Mouse (Mus musculus) stomach, postnatal 0 days (tissue): ENCODE measurements around the gene Ankmy2. TPM values are rescaled to one million over a fixed set of nuclear protein-coding genes. Genes with fewer than 3 reads are reported as not detected.

Source experiments
- ATAC-seq: fragments of 200-750 bp; cut with Nextera tagmentation; 2 replicates; pipeline ENCODE4 v1.8.0; 2017; ENCODE audit not compliant: low FRiP score, low TSS enrichment
- DNase-seq: peaks from one replicate; pipeline ENCODE4 v3.0.0-alpha.2; 2016; ENCODE audit warnings: low spot score
- H3K27ac ChIP-seq: fragments of 300-500 bp; sonication (generic); replicated peaks from 2 replicates; pipeline ENCODE4 v1.5.1; 2014; ENCODE audit warnings: mild to moderate bottlenecking, control low read depth
- H3K27me3 ChIP-seq: fragments of 300-500 bp; sonication (generic); 2 replicates; pipeline ENCODE4 v1.6.1; 2014; ENCODE audit warnings: low read length; ENCODE audit not compliant: control insufficient read depth, insufficient read depth
- H3K36me3 ChIP-seq: fragments of 300-500 bp; sonication (generic); 2 replicates; pipeline ENCODE4 v1.6.1; 2014; ENCODE audit warnings: low read length, mixed read lengths; ENCODE audit not compliant: control insufficient read depth, insufficient read depth
- H3K4me1 ChIP-seq: fragments of 300-500 bp; sonication (generic); replicated peaks from 2 replicates; pipeline ENCODE4 v1.6.1; 2014; ENCODE audit warnings: antibody characterized with exemption; ENCODE audit not compliant: control insufficient read depth, insufficient read depth
- H3K4me2 ChIP-seq: fragments of 300-500 bp; sonication (generic); replicated peaks from 2 replicates; pipeline ENCODE4 v1.6.1; 2014; ENCODE audit warnings: low read depth, mild to moderate bottlenecking, control low read depth, moderate library complexity
- H3K4me3 ChIP-seq: fragments of 300-500 bp; sonication (generic); 2 replicates; pipeline ENCODE4 v1.5.1; 2014; ENCODE audit warnings: low read depth, low read length, control low read depth
- H3K9ac ChIP-seq: fragments of 300-500 bp; sonication (generic); 2 replicates; pipeline ENCODE4 v1.6.1; 2014; ENCODE audit warnings: mild to moderate bottlenecking, low read length, control low read depth, mixed read lengths
- H3K9me3 ChIP-seq: fragments of 300-500 bp; sonication (generic); 2 replicates; pipeline ENCODE4 v1.6.1; 2016; ENCODE audit warnings: low read length; ENCODE audit not compliant: control insufficient read depth
- CTCF ChIP-seq: IDR thresholded peaks from 2 replicates; pipeline ENCODE4 v1.5.1; 2016; ENCODE audit warnings: antibody characterized with exemption, low read depth, mild to moderate bottlenecking, moderate library complexity
- EP300 ChIP-seq: optimal IDR thresholded peaks from 2 replicates; pipeline ENCODE3; 2016; ENCODE audit warnings: antibody characterized with exemption
- WGBS: fragments of 180-500 bp; shearing (Covaris S2); extraction: QIAGEN DNeasy Blood & Tissue Kit; methylation state at CpG from one replicate; pipeline ENCODE4 v1.1.7; 2014; 5-methylcytosine and 5-hydroxymethylcytosine counted together
- polyA plus RNA-seq: library from polyadenylated mRNA; unstranded; fragments of >200 nt; fragmentation: Nextera tagmentation; extraction: Ambion mirVana; gene quantifications from 2 replicates; pipeline ENCODE4 v1.2.1, GENCODE M21; 2015

Gene Ankmy2
- polyA plus RNA-seq, result 27.4 and 29.6 TPM in 2 replicates

- Histone ChIP-seq H3K4me2 (peak within 1 kb of the TSS; percentile 67), H3K36me3 (no peaks in the 10 kb centered on the region), H3K9me3 (no peaks in the 10 kb centered on the region), H3K27ac (peak within 1 kb of the TSS; percentile 95), H3K4me3 (peak within 1 kb of the TSS; percentile 88), H3K4me1 (no peaks in the 10 kb centered on the region; the same call in 1 of the 2 replicates), H3K27me3 (no peaks in the 10 kb centered on the region), H3K9ac (peak within 1 kb of the TSS; percentile 86)
- ATAC-seq (peak; percentile 97), DNase-seq (peak; percentile 95)
- TF ChIP-seq EP300, result no peak
- no peak for TF ChIP-seq CTCF
- WGBS, result under 1% methylated on average over 31 of the region's 42 CpGs
Observed at GRCm38 (mm10) chr12:36156637-36157303, at the start of gene Ankmy2. Ankmy2 (plus strand) TSS chr12:36157114.

- Histone ChIP-seq H3K4me1 (no peaks in the 10 kb centered on the region), H3K27ac (no peak overlapping the region), H3K9me3 (no peaks in the 10 kb centered on the region), H3K9ac (no peak overlapping the region), H3K27me3 (no peaks in the 10 kb centered on the region), H3K36me3 (peaks cover 32% of the 10 kb centered on the region), H3K4me3 (no peak overlapping the region), H3K4me2 (no peak overlapping the region)
- peak; percentile 54 for TF ChIP-seq CTCF
- no peak for TF ChIP-seq EP300
- no peak for DNase-seq
- no peak for ATAC-seq
- 86% methylated on average over 5 of the region's 5 CpGs for WGBS
Observed at GRCm38 (mm10) chr12:36108442-36108841, 48.5 kb upstream of the Ankmy2 start.

GRCm38 (mm10) chr12:36110457-36110856 lies 46.5 kb upstream of the Ankmy2 start:
- Histone ChIP-seq H3K9me3 (no peaks in the 10 kb centered on the region), H3K27ac (no peak overlapping the region), H3K4me3 (no peak overlapping the region), H3K27me3 (no peaks in the 10 kb centered on the region), H3K4me1 (no peaks in the 10 kb centered on the region), H3K4me2 (no peak overlapping the region), H3K36me3 (peaks cover 33% of the 10 kb centered on the region), H3K9ac (no peak overlapping the region)
- DNase-seq, result no peak
- ATAC-seq, result no peak
- WGBS, result 84% methylated on average over 5 of the region's 5 CpGs
- TF ChIP-seq CTCF, result no peak
- no peak for TF ChIP-seq EP300

- Histone ChIP-seq H3K9me3 (no peaks in the 10 kb centered on the region), H3K27me3 (no peaks in the 10 kb centered on the region), H3K4me1 (no peaks in the 10 kb centered on the region), H3K9ac (no peak overlapping the region), H3K27ac (no peak overlapping the region), H3K4me3 (no peak overlapping the region), H3K4me2 (no peak overlapping the region), H3K36me3 (peaks cover 34% of the 10 kb centered on the region)
- TF ChIP-seq EP300, result no peak
- TF ChIP-seq CTCF, result no peak
- ATAC-seq (no peak), DNase-seq (no peak)
- 89% methylated on average over 5 of the region's 5 CpGs for WGBS
Observed at GRCm38 (mm10) chr12:36111110-36111509, 45.8 kb upstream of the Ankmy2 start.

- WGBS, result 98% methylated on average over 3 of the region's 3 CpGs
- Histone ChIP-seq H3K27me3 (no peaks in the 10 kb centered on the region), H3K9ac (no peak overlapping the region), H3K27ac (no peak overlapping the region), H3K4me1 (no peaks in the 10 kb centered on the region), H3K4me2 (no peak overlapping the region), H3K9me3 (no peaks in the 10 kb centered on the region), H3K4me3 (no peak overlapping the region), H3K36me3 (peaks cover 30% of the 10 kb centered on the region)
- TF ChIP-seq EP300 (no peak), CTCF (no peak)
- DNase-seq (no peak), ATAC-seq (no peak)
Observed at GRCm38 (mm10) chr12:36112081-36112480, 44.8 kb upstream of the Ankmy2 start.

- Histone ChIP-seq H3K9ac (no peak overlapping the region), H3K27me3 (no peaks in the 10 kb centered on the region), H3K4me2 (no peak overlapping the region), H3K4me1 (no peaks in the 10 kb centered on the region), H3K27ac (no peak overlapping the region), H3K36me3 (peaks cover 20% of the 10 kb centered on the region), H3K4me3 (no peak overlapping the region), H3K9me3 (no peaks in the 10 kb centered on the region)
- ATAC-seq, result no peak
- TF ChIP-seq CTCF (no peak), EP300 (no peak)
- DNase-seq, result no peak
- WGBS, result 89% methylated on average over 6 of the region's 6 CpGs
Observed at GRCm38 (mm10) chr12:36117161-36117560, 39.8 kb upstream of the Ankmy2 start.
